Mouse (Mus musculus) embryonic fibroblast, embryonic 13.5 days (primary cell): ENCODE data around the gene Ppm1d.

ENCODE experiments used
- CTCF ChIP-seq: IDR thresholded peaks from 2 replicates; pipeline ENCODE4 v1.5.1; 2011; ENCODE audit warnings: mild to moderate bottlenecking, control low read depth, low read length, moderate library complexity, borderline replicate concordance; ENCODE audit not compliant: insufficient read depth
- POLR2A ChIP-seq: IDR thresholded peaks from 2 replicates; pipeline ENCODE4 v1.6.1; 2011; ENCODE audit warnings: low read depth, mild to moderate bottlenecking, control low read depth, low read length, moderate library complexity

DNA sequence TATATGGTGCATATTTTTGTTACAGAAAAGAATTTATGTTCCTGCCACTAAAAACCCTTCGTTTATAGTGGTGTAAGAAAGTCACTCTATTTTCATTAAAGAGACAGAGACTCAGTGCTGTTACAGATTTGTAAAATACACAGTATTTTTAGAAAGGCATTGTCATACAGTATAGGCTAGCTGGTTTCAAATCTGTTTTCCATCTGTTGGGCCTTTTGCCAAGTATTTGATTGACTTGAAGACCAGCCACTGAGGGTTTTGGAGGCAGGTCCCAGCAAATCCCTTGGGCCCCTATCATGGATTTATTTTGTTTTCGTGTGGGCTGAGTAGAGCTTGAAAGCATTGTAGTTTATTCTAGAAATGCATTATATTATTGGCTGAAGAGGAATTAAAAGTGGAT, 1.8 kb downstream of the Ppm1d start:
- TF ChIP-seq CTCF (no peak), POLR2A (no peak)
